Mouse (Mus musculus): ENCODE measurements around the gene Acvr1b. TPM values are rescaled to one million over a fixed set of nuclear protein-coding genes. Genes with fewer than 3 reads are reported as not detected.

Acvr1b gene
- polyA plus RNA-seq, 1 experiment from 2014 or later: 5.4 TPM

DNA sequence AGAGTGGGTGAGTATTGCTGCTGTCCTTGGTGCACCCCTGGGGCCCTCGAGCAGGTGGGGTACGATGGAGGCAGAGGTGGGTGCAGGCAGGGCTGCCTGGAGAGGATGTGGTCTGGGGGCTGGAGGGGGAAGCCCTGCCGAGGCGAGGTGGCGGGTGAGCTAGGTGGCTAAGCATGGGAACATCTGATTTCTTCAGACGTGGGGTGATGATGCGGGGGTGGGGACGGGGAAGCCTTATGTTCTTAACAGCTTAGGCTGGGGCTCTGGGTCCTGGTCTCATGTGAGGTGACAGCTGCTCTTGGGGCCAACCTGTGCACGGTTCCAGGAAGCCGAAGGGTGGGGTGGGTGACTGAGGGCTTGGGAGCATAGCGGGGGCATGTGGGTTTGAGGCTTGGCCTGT, 84.6 kb downstream of the Acvr1b start:
- H3K9me3 ChIP-seq (replicated peaks): no peaks in the 10 kb centered on the region
- peaks cover 8% of the 10 kb centered on the region; the same call in 1 of the 2 replicates for H3K27me3 ChIP-seq (ENCODE audit: low read depth, poor library complexity, severe bottlenecking)
- peaks cover 43% of the 10 kb centered on the region for H3K4me1 ChIP-seq
- WGBS: 87% methylated on average over 11 of the region's 11 CpGs
- H3K36me3 ChIP-seq: no peaks in the 10 kb centered on the region
- DNase-seq (ENCODE audit: low spot score): no peak
- no peak overlapping the region for H3K4me3 ChIP-seq
- 0 out of 2 replicates have a peak overlapping the region, but pooled peaks have one; percentile 19 for H3K27ac ChIP-seq (replicated peaks)

DNA sequence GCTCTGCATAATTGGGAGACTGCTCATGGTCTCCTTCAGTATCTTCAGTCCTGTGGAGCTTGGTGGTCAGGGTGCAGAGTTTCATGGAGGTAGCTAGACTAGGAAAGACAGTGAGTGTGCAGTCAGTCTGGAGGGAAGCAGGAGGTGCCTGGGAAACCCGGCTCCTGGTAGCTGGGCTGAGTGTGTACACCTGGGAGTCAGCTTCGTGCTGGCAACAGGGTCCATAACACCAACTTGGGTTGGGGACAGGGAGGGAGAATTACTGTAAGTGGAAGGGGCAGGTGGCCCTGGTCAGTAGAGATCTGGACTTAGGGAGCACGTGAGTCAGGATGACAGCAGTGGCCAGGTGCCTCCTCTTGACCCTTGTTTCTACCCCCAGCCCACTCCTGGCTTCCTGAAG, 86.1 kb downstream of the Acvr1b start:
- Histone ChIP-seq H3K9me3 (replicated peaks) (no peaks in the 10 kb centered on the region), H3K4me3 (no peak overlapping the region), H3K4me1 (peaks cover 28% of the 10 kb centered on the region), H3K27ac (replicated peaks) (no peak overlapping the region), H3K27me3 (ENCODE audit: low read depth, poor library complexity, severe bottlenecking) (peaks cover 14% of the 10 kb centered on the region), H3K36me3 (no peaks in the 10 kb centered on the region)
- WGBS: 88% methylated on average over 3 of the region's 3 CpGs
- DNase-seq (ENCODE audit: low spot score): no peak

DNA sequence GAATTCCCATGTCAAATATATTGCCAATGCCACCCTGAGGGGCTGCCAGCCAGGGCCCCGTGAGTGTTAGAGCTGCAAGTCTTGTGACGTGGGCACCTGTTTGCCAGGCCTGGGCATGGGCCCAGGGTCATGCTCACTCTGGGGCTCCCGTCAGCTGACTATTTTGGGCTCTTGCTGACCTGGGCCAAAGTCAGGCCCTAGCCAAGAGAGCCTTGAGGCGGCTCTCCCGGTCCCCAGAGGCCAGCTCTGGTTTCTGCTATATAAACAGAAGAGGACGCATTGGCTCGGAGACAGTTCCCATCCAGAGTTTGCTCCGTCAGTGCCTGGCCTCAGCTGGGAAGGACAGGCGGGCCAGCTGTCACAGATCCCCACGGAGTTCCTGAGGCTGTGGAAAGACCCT, 86.5 kb downstream of the Acvr1b start:
- 70% methylated on average over 10 of the region's 10 CpGs for WGBS
- Histone ChIP-seq H3K4me1 (peaks cover 28% of the 10 kb centered on the region), H3K27me3 (ENCODE audit: low read depth, poor library complexity, severe bottlenecking) (peaks cover 18% of the 10 kb centered on the region), H3K9me3 (replicated peaks) (no peaks in the 10 kb centered on the region), H3K27ac (replicated peaks) (no peak overlapping the region), H3K36me3 (no peaks in the 10 kb centered on the region), H3K4me3 (no peak overlapping the region)
- DNase-seq (ENCODE audit: low spot score): no peak

DNA sequence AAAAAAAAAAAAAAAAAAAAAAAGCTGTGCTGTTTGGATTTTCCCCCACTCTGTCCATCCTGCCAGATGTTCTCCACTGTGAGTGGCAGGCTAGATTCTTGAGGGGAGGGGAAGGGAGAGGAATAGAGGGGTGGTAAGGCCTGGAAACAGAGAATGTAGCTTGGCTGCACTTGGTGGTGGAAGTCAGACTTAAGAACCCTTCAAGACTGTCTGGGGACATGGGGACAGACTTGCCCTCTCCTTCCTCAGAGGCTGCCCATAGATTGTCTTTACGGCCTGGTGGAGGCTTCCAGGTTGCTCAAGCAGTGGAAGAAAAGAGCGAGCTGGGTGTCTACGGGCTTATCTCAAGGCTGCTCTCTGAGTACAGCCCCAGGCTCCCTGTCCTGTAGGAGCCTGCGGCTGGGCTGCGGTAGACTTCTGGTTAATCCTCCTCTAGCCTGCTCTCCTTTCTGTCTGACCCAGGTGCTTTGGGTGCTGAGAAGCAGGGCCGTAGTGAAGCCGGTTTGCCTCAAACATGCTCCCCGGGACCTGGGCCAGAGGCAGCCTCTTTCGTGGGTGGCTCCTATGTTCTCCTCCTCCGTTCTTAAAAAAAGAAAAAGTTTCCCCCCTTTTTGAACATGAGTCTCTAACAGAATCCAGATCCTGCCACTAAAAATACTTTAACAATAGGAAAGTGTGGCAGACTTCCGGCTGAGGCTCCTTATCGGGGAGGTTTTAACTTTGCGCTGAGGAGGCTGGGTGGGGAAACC, 87.2 kb downstream of the Acvr1b start:
- 0 out of 2 replicates have a peak overlapping the region, but pooled peaks have one; percentile 33 for H3K27ac ChIP-seq (replicated peaks)
- H3K4me1 ChIP-seq: peaks cover 33% of the 10 kb centered on the region
- WGBS: 77% methylated on average over 13 of the region's 13 CpGs
- H3K27me3 ChIP-seq (ENCODE audit: low read depth, poor library complexity, severe bottlenecking): peaks cover 25% of the 10 kb centered on the region
- DNase-seq (ENCODE audit: low spot score): no peak
- H3K4me3 ChIP-seq: no peak overlapping the region
- H3K9me3 ChIP-seq (replicated peaks): no peaks in the 10 kb centered on the region
- no peaks in the 10 kb centered on the region for H3K36me3 ChIP-seq

DNA sequence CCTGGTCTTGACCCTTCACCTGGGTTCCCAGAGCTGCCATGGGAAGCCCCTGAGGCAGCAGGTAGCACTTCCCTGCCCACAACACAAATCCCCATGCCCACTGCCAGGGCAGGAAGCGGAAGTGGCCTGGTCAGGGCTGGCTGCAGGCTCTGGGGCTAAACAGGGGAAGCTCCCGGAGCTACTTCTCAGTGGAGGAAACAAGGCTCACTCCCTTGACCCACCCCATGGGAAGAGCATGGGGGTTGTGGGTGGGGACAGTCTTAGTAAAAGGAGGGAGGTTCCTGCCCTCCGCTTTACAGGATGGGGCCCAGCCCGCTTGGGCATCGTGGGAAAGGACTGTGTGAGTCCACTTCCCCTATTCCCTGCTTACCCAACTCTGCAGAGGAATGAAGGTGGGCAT, 88.6 kb downstream of the Acvr1b start:
- H3K9me3 ChIP-seq (replicated peaks): no peaks in the 10 kb centered on the region
- no peaks in the 10 kb centered on the region for H3K36me3 ChIP-seq
- peaks cover 39% of the 10 kb centered on the region for H3K27me3 ChIP-seq (ENCODE audit: low read depth, poor library complexity, severe bottlenecking)
- WGBS: 68% methylated on average over 5 of the region's 5 CpGs
- DNase-seq (ENCODE audit: low spot score): no peak
- H3K4me1 ChIP-seq: peaks cover 40% of the 10 kb centered on the region
- no peak overlapping the region for H3K4me3 ChIP-seq
- no peak overlapping the region for H3K27ac ChIP-seq (replicated peaks)

Small RNAs within 50 kb of the gene (microRNA-seq; reads per million reads assigned to microRNA genes)
- gene Mir6962: not detected

Other genes with a start within 250 kb of the Acvr1b start
- not detected in 2 replicates for gene Gm47841, start 126.7 kb upstream of the Acvr1b start, polyA plus RNA-seq (2016; fragmentation: Nextera tagmentation; extraction: Ambion mirVana)
- 0.88 and 1.7 TPM in 2 replicates for gene Fignl2, start 95.5 kb upstream of the Acvr1b start, polyA plus RNA-seq (2016; fragmentation: Nextera tagmentation; extraction: Ambion mirVana)
- gene Ankrd33, start 58.3 kb upstream of the Acvr1b start, polyA plus RNA-seq (2016; fragmentation: Nextera tagmentation; extraction: Ambion mirVana): not detected in 2 replicates
- gene Acvrl1, start 45.5 kb upstream of the Acvr1b start, polyA plus RNA-seq (2016; fragmentation: Nextera tagmentation; extraction: Ambion mirVana): 8.9 and 10.7 TPM in 2 replicates
- 3.2 and 4.2 TPM in 2 replicates for gene Grasp, start 50.1 kb downstream of the Acvr1b start, polyA plus RNA-seq (2016; fragmentation: Nextera tagmentation; extraction: Ambion mirVana)
- 2.8 and 2.9 TPM in 2 replicates for gene Nr4a1, start 80.2 kb downstream of the Acvr1b start, polyA plus RNA-seq (2016; fragmentation: Nextera tagmentation; extraction: Ambion mirVana)
- gene Atg101, start 110.2 kb downstream of the Acvr1b start, polyA plus RNA-seq (2016; fragmentation: Nextera tagmentation; extraction: Ambion mirVana): 80.8 TPM in 2 replicates
- gene 6030408B16Rik, start 119.1 kb downstream of the Acvr1b start, polyA plus RNA-seq (2016; fragmentation: Nextera tagmentation; extraction: Ambion mirVana): 0.06 and 0.22 TPM in 2 replicates
- gene Krt80, start 196.1 kb downstream of the Acvr1b start, polyA plus RNA-seq (2016; fragmentation: Nextera tagmentation; extraction: Ambion mirVana): 0.06 TPM in 1 of 2 replicates, not detected in the other
- gene Krt7, start 237.0 kb downstream of the Acvr1b start, polyA plus RNA-seq (2016; fragmentation: Nextera tagmentation; extraction: Ambion mirVana): 9.7 and 11.4 TPM in 2 replicates

Data from midbrain, embryonic 10.5 days (tissue).